8 mouse cellular contexts compared by ENCODE assay signal in the genomic region with DNA sequence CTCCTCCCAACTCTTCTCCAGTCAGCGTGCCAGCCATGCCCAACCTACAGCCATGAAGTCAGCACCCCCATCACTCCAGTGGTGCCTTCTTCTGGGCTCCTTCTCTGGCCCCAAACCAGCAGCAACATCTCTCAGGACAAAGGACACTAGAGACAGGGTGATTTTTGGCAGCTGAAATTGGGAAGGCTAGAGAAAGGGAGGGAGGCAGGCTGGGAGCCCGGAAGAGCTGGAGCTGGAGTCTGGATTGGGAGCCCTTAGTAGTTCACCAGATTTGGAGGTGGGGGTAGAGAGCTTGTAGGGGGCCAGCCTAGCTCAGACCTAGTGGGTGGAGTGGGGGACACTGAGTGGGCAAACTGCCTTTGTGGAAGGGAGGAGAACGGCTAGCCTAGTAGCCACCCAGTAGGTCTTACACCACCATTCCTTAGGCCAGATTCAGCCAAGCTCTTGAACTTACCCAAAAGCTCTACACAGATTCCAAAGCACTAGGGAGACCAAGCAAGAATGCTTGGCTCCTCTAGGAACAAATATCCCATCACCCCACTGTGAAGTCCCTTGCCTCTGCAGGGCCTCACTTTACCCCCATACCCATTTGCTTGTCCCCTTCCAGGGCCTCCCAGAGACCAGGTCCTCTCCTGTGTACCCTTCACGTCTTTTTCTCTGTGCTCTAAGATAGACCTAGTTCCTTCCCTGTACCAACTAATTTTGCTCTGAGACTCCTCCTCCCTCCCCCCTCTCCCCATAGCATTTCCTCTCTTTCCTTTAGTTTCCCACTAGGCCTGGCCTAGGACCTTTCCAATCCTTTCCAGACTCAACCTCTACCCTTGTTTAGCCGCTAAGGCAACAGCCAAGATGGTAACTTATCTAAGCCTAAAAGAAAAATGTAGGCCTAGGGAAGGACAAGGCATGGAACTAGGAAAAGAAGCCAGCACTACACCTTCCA. TPM values are rescaled to one million over a fixed set of nuclear protein-coding genes. Genes with fewer than 3 reads are reported as not detected.
A peak's percentile ranks its signal among the peaks of the same experiment; 100 is the strongest.
DNase-seq lines count a peak whose midpoint lies in the region; ATAC-seq lines count a peak whose summit lies in the region.

No protein-coding gene starts in this region.

- DNase-seq in right cerebral cortex, adult 18-20 months, result peak; percentile 74
- DNase-seq in right cerebral cortex, postnatal 36 days (ENCODE audit: low spot score in 2 of 2), result no peak
- peak; percentile 75 for DNase-seq in embryo, embryonic 10.5 days (ENCODE audit: low spot score)
- DNase-seq in right cerebral cortex, postnatal 4 days, result peak; percentile 49
- no peak for DNase-seq in ovary, postnatal 10 days (ENCODE audit: low spot score)

- peaks cover 8% of the 10 kb centered on the region; the same call in 1 of the 2 replicates for H3K27me3 ChIP-seq in heart, embryonic 11.5 days (ENCODE audit: control insufficient read depth, insufficient read depth, low read length)
- no peaks in the 10 kb centered on the region; the same call in 1 of the 2 replicates for H3K27me3 ChIP-seq in kidney, embryonic 15.5 days
- H3K27me3 ChIP-seq in liver, embryonic 15.5 days, result peaks cover 99% of the 10 kb centered on the region

- 36% methylated on average over 5 of the region's 5 CpGs for WGBS in heart, embryonic 11.5 days (ENCODE audit: insufficient replicate concordance)
- WGBS in kidney, embryonic 15.5 days, result 40% methylated on average over 5 of the region's 5 CpGs
- 59% methylated on average over 5 of the region's 5 CpGs for WGBS in liver, embryonic 15.5 days (ENCODE audit: insufficient replicate concordance)

- ATAC-seq in heart, embryonic 11.5 days (replicated peaks; ENCODE audit: insufficient number of reproducible peaks, low FRiP score, low TSS enrichment), result no peak
- peak; percentile 4; the same call in 1 of the 2 replicates for ATAC-seq in kidney, embryonic 15.5 days (replicated peaks; ENCODE audit: low FRiP score)
- ATAC-seq in liver, embryonic 15.5 days (ENCODE audit: insufficient read depth), result no peak

- H3K4me1 ChIP-seq in heart, embryonic 11.5 days (ENCODE audit: control insufficient read depth, insufficient read depth, low read length), result peaks cover 34% of the 10 kb centered on the region
- peaks cover 51% of the 10 kb centered on the region for H3K4me1 ChIP-seq in kidney, embryonic 15.5 days
- H3K4me1 ChIP-seq in liver, embryonic 15.5 days (replicated peaks), result peaks cover 41% of the 10 kb centered on the region

- no peaks in the 10 kb centered on the region for H3K36me3 ChIP-seq in heart, embryonic 11.5 days (ENCODE audit: control insufficient read depth, insufficient read depth, low read length)
- H3K36me3 ChIP-seq in kidney, embryonic 15.5 days, result no peaks in the 10 kb centered on the region
- H3K36me3 ChIP-seq in liver, embryonic 15.5 days (replicated peaks), result 0 out of 2 replicates have a peak, but pooled peaks cover 1% of the 10 kb centered on the region

- peak overlapping the region; percentile 95; the same call in 1 of the 2 replicates for H3K27ac ChIP-seq in heart, embryonic 11.5 days (ENCODE audit: low read depth, low read length)
- peak overlapping the region; percentile 97 for H3K27ac ChIP-seq in kidney, embryonic 15.5 days
- no peak overlapping the region for H3K27ac ChIP-seq in liver, embryonic 15.5 days (replicated peaks)

- H3K9me3 ChIP-seq in heart, embryonic 11.5 days (replicated peaks; ENCODE audit: control insufficient read depth, low read length), result no peaks in the 10 kb centered on the region
- H3K9me3 ChIP-seq in kidney, embryonic 15.5 days (replicated peaks), result no peaks in the 10 kb centered on the region
- H3K9me3 ChIP-seq in liver, embryonic 15.5 days (replicated peaks), result no peaks in the 10 kb centered on the region

- H3K4me2 ChIP-seq in heart, embryonic 11.5 days, result peak overlapping the region; percentile 82
- H3K4me2 ChIP-seq in kidney, embryonic 15.5 days, result peak overlapping the region; percentile 75
- peak overlapping the region; percentile 77; the same call in 1 of the 2 replicates for H3K4me2 ChIP-seq in liver, embryonic 15.5 days

- peak overlapping the region; percentile 89 for H3K4me3 ChIP-seq in heart, embryonic 11.5 days (ENCODE audit: low read depth, low read length)
- H3K4me3 ChIP-seq in kidney, embryonic 15.5 days (replicated peaks), result peak overlapping the region; percentile 85
- no peak overlapping the region for H3K4me3 ChIP-seq in liver, embryonic 15.5 days (replicated peaks)

- peak overlapping the region; percentile 93; the same call in 1 of the 2 replicates for H3K9ac ChIP-seq in heart, embryonic 11.5 days (ENCODE audit: low read depth, low read length)
- peak overlapping the region; percentile 96 for H3K9ac ChIP-seq in kidney, embryonic 15.5 days
- no peak overlapping the region for H3K9ac ChIP-seq in liver, embryonic 15.5 days

RNA-seq across cellular contexts. Expression of a gene that starts 1.9 kb away (rescaled TPM):
- 7.4 and 9.5 TPM in 2 replicates for polyA plus RNA-seq in heart, embryonic 11.5 days (2014; fragmentation: Nextera tagmentation; extraction: Ambion mirVana)
- polyA plus RNA-seq in kidney, embryonic 15.5 days (2015; fragmentation: Nextera tagmentation; extraction: Ambion mirVana), result 17.0 and 17.7 TPM in 2 replicates
- 1.3 and 2.0 TPM in 2 replicates for polyA plus RNA-seq in liver, embryonic 15.5 days (2015; fragmentation: Nextera tagmentation; extraction: Ambion mirVana)

RNA-seq across cellular contexts. Expression of a gene that starts 2.4 kb away (rescaled TPM):
- not detected in 2 replicates for polyA plus RNA-seq in heart, embryonic 11.5 days (2014; fragmentation: Nextera tagmentation; extraction: Ambion mirVana)
- polyA plus RNA-seq in kidney, embryonic 15.5 days (2015; fragmentation: Nextera tagmentation; extraction: Ambion mirVana), result not detected in 2 replicates
- not detected in 2 replicates for polyA plus RNA-seq in liver, embryonic 15.5 days (2015; fragmentation: Nextera tagmentation; extraction: Ambion mirVana)

RNA-seq across cellular contexts. Expression of a gene that starts 11.3 kb away (rescaled TPM):
- 5.3 TPM in 2 replicates for polyA plus RNA-seq in heart, embryonic 11.5 days (2014; fragmentation: Nextera tagmentation; extraction: Ambion mirVana)
- polyA plus RNA-seq in kidney, embryonic 15.5 days (2015; fragmentation: Nextera tagmentation; extraction: Ambion mirVana), result 10.5 and 12.4 TPM in 2 replicates
- 0.39 and 0.41 TPM in 2 replicates for polyA plus RNA-seq in liver, embryonic 15.5 days (2015; fragmentation: Nextera tagmentation; extraction: Ambion mirVana)

RNA-seq across cellular contexts. Expression of a gene that starts 17.0 kb away (rescaled TPM):
- polyA plus RNA-seq in heart, embryonic 11.5 days (2014; fragmentation: Nextera tagmentation; extraction: Ambion mirVana), result 352 and 380 TPM in 2 replicates
- polyA plus RNA-seq in kidney, embryonic 15.5 days (2015; fragmentation: Nextera tagmentation; extraction: Ambion mirVana), result 516 and 519 TPM in 2 replicates
- 75.9 and 76.4 TPM in 2 replicates for polyA plus RNA-seq in liver, embryonic 15.5 days (2015; fragmentation: Nextera tagmentation; extraction: Ambion mirVana)

RNA-seq across cellular contexts. Expression of a gene that starts 19.7 kb away (rescaled TPM):
- 4.8 and 6.9 TPM in 2 replicates for polyA plus RNA-seq in heart, embryonic 11.5 days (2014; fragmentation: Nextera tagmentation; extraction: Ambion mirVana)
- 12.5 and 13.3 TPM in 2 replicates for polyA plus RNA-seq in kidney, embryonic 15.5 days (2015; fragmentation: Nextera tagmentation; extraction: Ambion mirVana)
- polyA plus RNA-seq in liver, embryonic 15.5 days (2015; fragmentation: Nextera tagmentation; extraction: Ambion mirVana), result 38.1 and 43.7 TPM in 2 replicates

Comparison
In these comparisons a context has a peak if more than half of its experiments do, and no peak if none do; other contexts are left out.
1. DNase-seq: peak in right cerebral cortex, adult 18-20 months (single experiment), embryo, embryonic 10.5 days (single experiment) and right cerebral cortex, postnatal 4 days (single experiment); none in right cerebral cortex, postnatal 36 days (0 of 2) and ovary, postnatal 10 days (single experiment).
2. Peak in every context shown above with its lines, with median percentiles within 50 percentile points of each other: H3K4me2 ChIP-seq.